Comparison of ENCODE assay signal across 25 mouse cellular contexts in genomic region chr4:135201771-135202170, GRCm38 (mm10).
DNase-seq lines count a peak whose midpoint lies in the region; ATAC-seq and TF ChIP-seq lines count a peak whose summit lies in the region.
"Had no signal": no experiment of that assay in that cellular context is flagged by ENCODE, and none has a peak within 500 bp of the region (broad histone marks: within the 10 kb centered on the region; RNA-seq: fewer than 3 reads in every experiment).

No protein-coding gene starts in this region.

- TF ChIP-seq POLR2A in brain, embryonic 14.5 days (IDR thresholded peaks at IDR 0.05; ENCODE audit: borderline replicate concordance, extremely low read depth, insufficient read depth, insufficient read length, poor library complexity, severe bottlenecking) = no peak

- no peak overlapping the region for H3K9ac ChIP-seq in hindbrain, embryonic 14.5 days
- no peak overlapping the region; the same call in 1 of the 2 replicates for H3K9ac ChIP-seq in hindbrain, embryonic 11.5 days (ENCODE audit: low read depth, low read length)
- H3K9ac ChIP-seq in midbrain, embryonic 16.5 days (ENCODE audit: low read depth, low read length) = no peak overlapping the region
- H3K9ac ChIP-seq in neural tube, embryonic 15.5 days (replicated peaks) = no peak overlapping the region
- H3K9ac ChIP-seq: embryonic facial prominence, embryonic 15.5 days; intestine, embryonic 15.5 days; limb, embryonic 12.5 days; liver, postnatal 0 days; stomach, embryonic 15.5 days had no signal

- H3K36me3 ChIP-seq in hindbrain, embryonic 14.5 days (replicated peaks; ENCODE audit: control insufficient read depth, insufficient read depth) = no peaks in the 10 kb centered on the region
- H3K36me3 ChIP-seq in hindbrain, embryonic 11.5 days (ENCODE audit: control insufficient read depth, insufficient read depth, low read length) = no peaks in the 10 kb centered on the region
- H3K36me3 ChIP-seq in midbrain, embryonic 16.5 days (ENCODE audit: control insufficient read depth, insufficient read depth, low read length) = no peaks in the 10 kb centered on the region
- H3K36me3 ChIP-seq in midbrain, embryonic 10.5 days = no peaks in the 10 kb centered on the region
- H3K36me3 ChIP-seq in neural tube, embryonic 15.5 days = no peaks in the 10 kb centered on the region
- H3K36me3 ChIP-seq: embryonic facial prominence, embryonic 15.5 days; G1E; heart, embryonic 10.5 days; intestine, embryonic 15.5 days; limb, embryonic 12.5 days; stomach, embryonic 15.5 days had no signal

- no peaks in the 10 kb centered on the region for H3K9me3 ChIP-seq in hindbrain, embryonic 14.5 days (ENCODE audit: control insufficient read depth, low read length)
- H3K9me3 ChIP-seq in hindbrain, embryonic 11.5 days (ENCODE audit: control insufficient read depth, low read length) = no peaks in the 10 kb centered on the region
- no peaks in the 10 kb centered on the region for H3K9me3 ChIP-seq in midbrain, embryonic 16.5 days (replicated peaks; ENCODE audit: control insufficient read depth, low read length, poor library complexity, severe bottlenecking)
- no peaks in the 10 kb centered on the region for H3K9me3 ChIP-seq in midbrain, embryonic 10.5 days (replicated peaks)
- H3K9me3 ChIP-seq in neural tube, embryonic 15.5 days (replicated peaks) = no peaks in the 10 kb centered on the region
- H3K9me3 ChIP-seq: embryonic facial prominence, embryonic 15.5 days; G1E; heart, embryonic 10.5 days; intestine, embryonic 15.5 days; limb, embryonic 12.5 days; stomach, embryonic 15.5 days had no signal

- H3K4me3 ChIP-seq in hindbrain, embryonic 14.5 days (replicated peaks; ENCODE audit: low read length) = no peak overlapping the region
- H3K4me3 ChIP-seq in hindbrain, embryonic 11.5 days (ENCODE audit: low read depth, low read length) = no peak overlapping the region
- no peak overlapping the region for H3K4me3 ChIP-seq in midbrain, embryonic 16.5 days (ENCODE audit: low read depth, low read length)
- H3K4me3 ChIP-seq in midbrain, embryonic 10.5 days = no peak overlapping the region
- no peak overlapping the region for H3K4me3 ChIP-seq in neural tube, embryonic 15.5 days (replicated peaks)
- H3K4me3 ChIP-seq: embryonic facial prominence, embryonic 15.5 days; heart, embryonic 10.5 days; intestine, embryonic 15.5 days; limb, embryonic 12.5 days; stomach, embryonic 15.5 days had no signal

- no peak overlapping the region for H3K27ac ChIP-seq in hindbrain, embryonic 14.5 days
- no peak overlapping the region for H3K27ac ChIP-seq in hindbrain, embryonic 11.5 days (ENCODE audit: low read depth, low read length)
- no peak overlapping the region for H3K27ac ChIP-seq in midbrain, embryonic 16.5 days (ENCODE audit: low read length)
- no peak overlapping the region for H3K27ac ChIP-seq in midbrain, embryonic 10.5 days (replicated peaks)
- H3K27ac ChIP-seq in neural tube, embryonic 15.5 days (replicated peaks) = no peak overlapping the region
- H3K27ac ChIP-seq: embryonic facial prominence, embryonic 15.5 days; heart, embryonic 10.5 days; intestine, embryonic 15.5 days; limb, embryonic 12.5 days; stomach, embryonic 15.5 days had no signal

- H3K4me1 ChIP-seq in hindbrain, embryonic 14.5 days (replicated peaks; ENCODE audit: control insufficient read depth, insufficient read depth, low read length) = 0 out of 2 replicates have a peak, but pooled peaks cover 3% of the 10 kb centered on the region
- peaks cover 2% of the 10 kb centered on the region; the same call in 1 of the 2 replicates for H3K4me1 ChIP-seq in hindbrain, embryonic 11.5 days (replicated peaks; ENCODE audit: control insufficient read depth, insufficient read depth, low read length)
- peaks cover 9% of the 10 kb centered on the region for H3K4me1 ChIP-seq in midbrain, embryonic 16.5 days (ENCODE audit: control insufficient read depth, insufficient read depth, low read length)
- peaks cover 22% of the 10 kb centered on the region for H3K4me1 ChIP-seq in midbrain, embryonic 10.5 days
- peaks cover 23% of the 10 kb centered on the region for H3K4me1 ChIP-seq in neural tube, embryonic 15.5 days

- WGBS in hindbrain, embryonic 14.5 days = 56% methylated on average over 16 of the region's 16 CpGs
- 89% methylated on average over 16 of the region's 16 CpGs for WGBS in hindbrain, embryonic 11.5 days
- WGBS in midbrain, embryonic 16.5 days = 57% methylated on average over 16 of the region's 16 CpGs
- WGBS in midbrain, embryonic 10.5 days = 89% methylated on average over 16 of the region's 16 CpGs
- WGBS in neural tube, embryonic 15.5 days = 61% methylated on average over 16 of the region's 16 CpGs

- peak; percentile 48; the same call in 1 of the 2 replicates for ATAC-seq in hindbrain, embryonic 14.5 days (ENCODE audit: low FRiP score)
- ATAC-seq in hindbrain, embryonic 11.5 days (ENCODE audit: low FRiP score) = no peak
- no peak for ATAC-seq in midbrain, embryonic 16.5 days
- ATAC-seq in neural tube, embryonic 15.5 days (ENCODE audit: low FRiP score) = no peak
- ATAC-seq: forebrain, embryonic 14.5 days; intestine, embryonic 15.5 days; liver, postnatal 0 days; Patski had no signal

- H3K4me2 ChIP-seq in hindbrain, embryonic 14.5 days (replicated peaks) = 0 out of 2 replicates have a peak overlapping the region, but pooled peaks have one; percentile 17
- no peak overlapping the region for H3K4me2 ChIP-seq in hindbrain, embryonic 11.5 days (replicated peaks; ENCODE audit: low read depth, low read length)
- H3K4me2 ChIP-seq in midbrain, embryonic 16.5 days (ENCODE audit: low read length) = peak overlapping the region; percentile 12; the same call in 1 of the 2 replicates
- H3K4me2 ChIP-seq in neural tube, embryonic 15.5 days = peak overlapping the region; percentile 35
- H3K4me2 ChIP-seq: embryonic facial prominence, embryonic 15.5 days; intestine, embryonic 15.5 days; limb, embryonic 12.5 days; liver, embryonic 11.5 days; stomach, embryonic 15.5 days had no signal

- peaks cover 24% of the 10 kb centered on the region for H3K27me3 ChIP-seq in hindbrain, embryonic 14.5 days (ENCODE audit: control insufficient read depth, insufficient read depth, low read length)
- H3K27me3 ChIP-seq in hindbrain, embryonic 11.5 days (ENCODE audit: control insufficient read depth, insufficient read depth, low read length) = peaks cover 25% of the 10 kb centered on the region
- peaks cover 18% of the 10 kb centered on the region for H3K27me3 ChIP-seq in midbrain, embryonic 16.5 days (ENCODE audit: control insufficient read depth, insufficient read depth, low read depth, low read length)
- H3K27me3 ChIP-seq in midbrain, embryonic 10.5 days (ENCODE audit: low read depth, poor library complexity, severe bottlenecking) = peaks cover 40% of the 10 kb centered on the region
- H3K27me3 ChIP-seq in neural tube, embryonic 15.5 days (replicated peaks) = peaks cover 36% of the 10 kb centered on the region
- H3K27me3 ChIP-seq: Patski had no signal

- peak; percentile 42 for DNase-seq in hindbrain, embryonic 14.5 days (ENCODE audit: low spot score)
- DNase-seq in hindbrain, embryonic 11.5 days (ENCODE audit: low spot score) = no peak
- no peak for DNase-seq in midbrain, embryonic 10.5 days (ENCODE audit: low spot score)
- peak; percentile 54 for DNase-seq in brain, embryonic 14.5 days (ENCODE audit: low read depth)
- no peak for DNase-seq in urinary bladder, postnatal 4 days (ENCODE audit: low spot score in 2 of 2)
- DNase-seq: adrenal gland, adult 2 months; cerebellum, adult 11-12 months; cerebellum, postnatal 25 days; embryo, embryonic 11 days; gastrocnemius, postnatal 10 days; heart, postnatal 4 days; kidney, adult 8-10 months; kidney, postnatal 10 days; liver, postnatal 0 days had no signal

- no peak for TF ChIP-seq CTCF in brain, embryonic 14.5 days (IDR thresholded peaks at IDR 0.05; ENCODE audit: borderline replicate concordance, extremely low read depth, insufficient read depth, insufficient read length)

Comparison
In these comparisons a context has a peak if more than half of its experiments do, and no peak if none do; other contexts are left out.
1. DNase-seq: peak in hindbrain, embryonic 14.5 days (single experiment) and brain, embryonic 14.5 days (single experiment); none in hindbrain, embryonic 11.5 days (single experiment), midbrain, embryonic 10.5 days (single experiment) and urinary bladder, postnatal 4 days (0 of 2).